Mouse (Mus musculus) hindbrain, embryonic 13.5 days (tissue): ENCODE data around the gene Scube1. TPM values are rescaled to one million over a fixed set of nuclear protein-coding genes. Genes with fewer than 3 reads are reported as not detected.
A peak's percentile ranks its signal among the peaks of the same experiment; 100 is the strongest.

ENCODE experiments used
- ATAC-seq: fragments of 200-750 bp; cut with Nextera tagmentation; 2 replicates; pipeline ENCODE4 v1.8.0; 2017; ENCODE audit warnings: moderate TSS enrichment; ENCODE audit not compliant: low FRiP score
- H3K27ac ChIP-seq: fragments of 300-500 bp; sonication (generic); 2 replicates; pipeline ENCODE4 v1.5.1; 2015; ENCODE audit warnings: inconsistent platforms, mild to moderate bottlenecking, moderate library complexity
- H3K27me3 ChIP-seq: fragments of 300-500 bp; sonication (generic); 2 replicates; pipeline ENCODE4 v1.6.1; 2015; ENCODE audit warnings: mild to moderate bottlenecking, inconsistent platforms
- H3K36me3 ChIP-seq: fragments of 300-500 bp; sonication (generic); 2 replicates; pipeline ENCODE4 v1.6.1; 2015; ENCODE audit warnings: mild to moderate bottlenecking, inconsistent platforms
- H3K4me1 ChIP-seq: fragments of 300-500 bp; sonication (generic); replicated peaks from 2 replicates; pipeline ENCODE4 v1.6.1; 2015; ENCODE audit warnings: inconsistent platforms
- H3K4me2 ChIP-seq: fragments of 300-500 bp; sonication (generic); 2 replicates; pipeline ENCODE4 v1.6.1; 2015; ENCODE audit warnings: inconsistent platforms, mild to moderate bottlenecking, moderate library complexity
- H3K4me3 ChIP-seq: fragments of 300-500 bp; sonication (generic); 2 replicates; pipeline ENCODE4 v1.5.1; 2015; ENCODE audit warnings: mild to moderate bottlenecking, inconsistent platforms
- H3K9ac ChIP-seq: fragments of 300-500 bp; sonication (generic); 2 replicates; pipeline ENCODE4 v1.6.1; 2015; ENCODE audit warnings: mild to moderate bottlenecking, inconsistent platforms
- H3K9me3 ChIP-seq: fragments of 300-500 bp; sonication (generic); 2 replicates; pipeline ENCODE4 v1.6.1; 2016; ENCODE audit warnings: inconsistent platforms
- WGBS: fragments of 180-500 bp; shearing (Covaris S2); methylation state at CpG from one replicate; pipeline ENCODE4 v1.1.7; 2015; 5-methylcytosine and 5-hydroxymethylcytosine counted together
- polyA plus RNA-seq: library from polyadenylated mRNA; unstranded; fragments of >200 nt; fragmentation: Nextera tagmentation; extraction: Ambion mirVana; gene quantifications from 2 replicates; pipeline ENCODE4 v1.2.1, GENCODE M21; 2015

Gene Scube1
- polyA plus RNA-seq, 1 experiment from 2014 or later, result 13.5 TPM

DNA sequence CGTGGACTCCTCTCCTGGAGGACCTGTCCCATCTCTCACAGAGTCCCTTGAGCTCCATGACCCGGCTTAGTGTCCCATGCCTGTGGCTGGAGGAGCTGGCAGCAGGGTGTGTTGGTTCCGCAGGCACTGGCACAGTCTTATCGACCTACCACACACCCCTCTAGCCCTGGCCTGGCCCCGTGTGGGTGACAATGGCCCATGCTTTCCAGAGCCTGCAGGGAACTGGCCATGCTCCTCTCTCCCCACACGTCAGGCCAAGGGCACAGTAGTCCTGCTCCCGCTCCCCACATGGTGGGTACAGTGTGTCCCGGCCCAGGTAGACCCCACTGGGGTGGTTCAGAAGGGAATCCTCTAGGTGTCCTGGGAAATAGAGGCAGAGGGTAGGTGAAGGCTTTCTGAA lies 118.1 kb downstream of the Scube1 start:
- Histone ChIP-seq H3K36me3 (peaks cover 13% of the 10 kb centered on the region), H3K27ac (no peak overlapping the region), H3K4me3 (no peak overlapping the region), H3K9ac (no peak overlapping the region), H3K4me2 (no peak overlapping the region), H3K27me3 (no peaks in the 10 kb centered on the region), H3K9me3 (no peaks in the 10 kb centered on the region), H3K4me1 (no peaks in the 10 kb centered on the region)
- no peak for ATAC-seq
- 90% methylated on average over 8 of the region's 8 CpGs for WGBS

- 91% methylated on average over 11 of the region's 11 CpGs for WGBS
Observed at GRCm38 (mm10) chr15:83606216-83606615, 118.6 kb downstream of the Scube1 start.

GRCm38 (mm10) chr15:83603426-83603825 lies 121.4 kb downstream of the Scube1 start:
- H3K4me2 ChIP-seq, result no peak overlapping the region
- peaks cover 2% of the 10 kb centered on the region; the same call in 1 of the 2 replicates for H3K36me3 ChIP-seq
- WGBS, result 96% methylated on average over 7 of the region's 7 CpGs
- no peak overlapping the region for H3K27ac ChIP-seq
- no peaks in the 10 kb centered on the region for H3K4me1 ChIP-seq
- no peaks in the 10 kb centered on the region for H3K9me3 ChIP-seq
- no peak overlapping the region for H3K4me3 ChIP-seq
- no peak for ATAC-seq
- no peak overlapping the region for H3K9ac ChIP-seq
- H3K27me3 ChIP-seq, result no peaks in the 10 kb centered on the region

More at GRCm38 (mm10) chr15:83606216-83606615, 118.6 kb downstream of the Scube1 start:
- Histone ChIP-seq H3K4me3 (no peak overlapping the region), H3K9me3 (no peaks in the 10 kb centered on the region), H3K9ac (no peak overlapping the region), H3K36me3 (peaks cover 12% of the 10 kb centered on the region), H3K4me2 (no peak overlapping the region), H3K27me3 (no peaks in the 10 kb centered on the region), H3K4me1 (no peaks in the 10 kb centered on the region), H3K27ac (no peak overlapping the region)
- no peak for ATAC-seq

DNA sequence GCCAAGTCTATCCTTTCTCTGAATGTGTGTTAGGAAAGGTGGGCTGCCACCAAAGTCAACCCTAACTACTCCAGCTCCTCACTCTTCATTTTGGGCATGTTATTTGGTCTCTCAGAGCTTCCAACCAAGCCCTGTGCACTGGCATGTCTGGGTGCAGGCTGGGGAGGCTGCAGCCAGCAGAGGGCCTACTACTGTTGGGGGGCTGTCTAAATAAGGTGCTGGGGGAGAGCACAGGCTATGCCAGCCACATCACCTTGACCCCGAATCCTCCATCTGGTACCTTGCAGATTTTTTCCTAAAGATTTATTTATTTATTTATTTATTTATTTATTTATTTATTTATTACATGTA lies 121.8 kb downstream of the Scube1 start:
- no peak overlapping the region for H3K4me2 ChIP-seq
- WGBS, result 91% methylated on average over 1 of the region's 1 CpGs
- H3K36me3 ChIP-seq, result no peaks in the 10 kb centered on the region
- H3K4me3 ChIP-seq, result no peak overlapping the region
- no peak overlapping the region for H3K9ac ChIP-seq
- no peak for ATAC-seq
- H3K4me1 ChIP-seq, result no peaks in the 10 kb centered on the region
- H3K27me3 ChIP-seq, result no peaks in the 10 kb centered on the region
- no peak overlapping the region for H3K27ac ChIP-seq
- H3K9me3 ChIP-seq, result no peaks in the 10 kb centered on the region

- H3K4me2 ChIP-seq, result no peak overlapping the region
- no peaks in the 10 kb centered on the region for H3K9me3 ChIP-seq
- no peak for ATAC-seq
- no peaks in the 10 kb centered on the region for H3K27me3 ChIP-seq
- no peak overlapping the region; the same call in 1 of the 2 replicates for H3K27ac ChIP-seq
- no peak overlapping the region for H3K4me3 ChIP-seq
- H3K4me1 ChIP-seq, result no peaks in the 10 kb centered on the region
- H3K36me3 ChIP-seq, result no peaks in the 10 kb centered on the region
- 87% methylated on average over 13 of the region's 13 CpGs for WGBS
- H3K9ac ChIP-seq, result no peak overlapping the region
Observed at GRCm38 (mm10) chr15:83602372-83603045, 122.3 kb downstream of the Scube1 start.

- 75% methylated on average over 4 of the region's 4 CpGs for WGBS
Observed at GRCm38 (mm10) chr15:83601185-83601584, 123.6 kb downstream of the Scube1 start.

GRCm38 (mm10) chr15:83596833-83597232 lies 128.0 kb downstream of the Scube1 start:
- H3K9ac ChIP-seq, result no peak overlapping the region
- H3K36me3 ChIP-seq, result no peaks in the 10 kb centered on the region
- peaks cover 33% of the 10 kb centered on the region for H3K4me1 ChIP-seq
- H3K4me3 ChIP-seq, result no peak overlapping the region
- no peak for ATAC-seq
- H3K4me2 ChIP-seq, result no peak overlapping the region
- 93% methylated on average over 4 of the region's 4 CpGs for WGBS
- no peaks in the 10 kb centered on the region for H3K27me3 ChIP-seq
- no peak overlapping the region for H3K27ac ChIP-seq
- H3K9me3 ChIP-seq, result no peaks in the 10 kb centered on the region

More at GRCm38 (mm10) chr15:83601185-83601584, 123.6 kb downstream of the Scube1 start:
- no peak overlapping the region for H3K4me2 ChIP-seq
- no peaks in the 10 kb centered on the region for H3K36me3 ChIP-seq
- H3K9me3 ChIP-seq, result no peaks in the 10 kb centered on the region
- H3K9ac ChIP-seq, result no peak overlapping the region
- H3K4me3 ChIP-seq, result no peak overlapping the region
- H3K4me1 ChIP-seq, result no peaks in the 10 kb centered on the region
- no peak overlapping the region for H3K27ac ChIP-seq
- no peak for ATAC-seq
- H3K27me3 ChIP-seq, result no peaks in the 10 kb centered on the region

GRCm38 (mm10) chr15:83595364-83595711 lies 129.5 kb downstream of the Scube1 start:
- peaks cover 37% of the 10 kb centered on the region for H3K4me1 ChIP-seq
- peak overlapping the region; percentile 81 for H3K4me3 ChIP-seq
- peaks cover 6% of the 10 kb centered on the region for H3K36me3 ChIP-seq
- 40% methylated on average over 7 of the region's 7 CpGs for WGBS
- H3K4me2 ChIP-seq, result peak overlapping the region; percentile 82
- H3K9me3 ChIP-seq, result no peaks in the 10 kb centered on the region
- H3K27ac ChIP-seq, result no peak overlapping the region; the same call in 1 of the 2 replicates
- no peaks in the 10 kb centered on the region for H3K27me3 ChIP-seq
- peak; percentile 21; the same call in 1 of the 2 replicates for ATAC-seq
- peak overlapping the region; percentile 40; the same call in 1 of the 2 replicates for H3K9ac ChIP-seq

- under 1% methylated on average over 68 of the region's 68 CpGs for WGBS
- H3K9me3 ChIP-seq, result no peaks in the 10 kb centered on the region
- H3K36me3 ChIP-seq, result peaks cover 12% of the 10 kb centered on the region
- ATAC-seq, result peak; percentile 94
- H3K4me2 ChIP-seq, result peak within 1 kb of the TSS; percentile 82
- H3K27me3 ChIP-seq, result no peaks in the 10 kb centered on the region
- peak within 1 kb of the TSS; percentile 81 for H3K4me3 ChIP-seq
- H3K9ac ChIP-seq, result peak within 1 kb of the TSS; percentile 85
- peak within 1 kb of the TSS; percentile 83 for H3K27ac ChIP-seq
- H3K4me1 ChIP-seq, result peaks cover 37% of the 10 kb centered on the region
Observed at GRCm38 (mm10) chr15:83594513-83595363, 130.1 kb downstream of the Scube1 start, which contains the start of gene Ttll12. Gene Ttll12, minus strand, starts transcription at chr15:83595157.

- 13% methylated on average over 19 of the region's 19 CpGs for WGBS
- Histone ChIP-seq H3K36me3 (peaks cover 17% of the 10 kb centered on the region), H3K27me3 (no peaks in the 10 kb centered on the region), H3K4me3 (peak overlapping the region; percentile 81), H3K4me2 (peak overlapping the region; percentile 82), H3K4me1 (peaks cover 37% of the 10 kb centered on the region), H3K27ac (no peak overlapping the region), H3K9me3 (no peaks in the 10 kb centered on the region), H3K9ac (peak overlapping the region; percentile 85)
- peak; percentile 58 for ATAC-seq
Observed at GRCm38 (mm10) chr15:83593702-83594512, 130.9 kb downstream of the Scube1 start.

GRCm38 (mm10) chr15:83593189-83593585 lies 131.6 kb downstream of the Scube1 start:
- H3K9me3 ChIP-seq, result no peaks in the 10 kb centered on the region
- H3K27me3 ChIP-seq, result no peaks in the 10 kb centered on the region
- no peak overlapping the region for H3K27ac ChIP-seq
- peaks cover 37% of the 10 kb centered on the region for H3K4me1 ChIP-seq
- no peak for ATAC-seq
- peaks cover 21% of the 10 kb centered on the region for H3K36me3 ChIP-seq
- H3K4me2 ChIP-seq, result peak overlapping the region; percentile 82
- H3K4me3 ChIP-seq, result peak overlapping the region; percentile 81
- peak overlapping the region; percentile 85 for H3K9ac ChIP-seq
